Mouse (Mus musculus) myocyte (in vitro differentiated cells): ENCODE results near the gene Atp7b. TPM values are rescaled to one million over a fixed set of nuclear protein-coding genes. Genes with fewer than 3 reads are reported as not detected.
A peak's percentile ranks its signal among the peaks of the same experiment; 100 is the strongest.

Experiments
- H3K27me3 ChIP-seq: one replicate; pipeline ENCODE4 v1.6.1; 2011; ENCODE audit not compliant: control insufficient read depth, insufficient read depth, insufficient read length
- H3K36me3 ChIP-seq: one replicate; pipeline ENCODE4 v1.6.1; 2011; ENCODE audit not compliant: control insufficient read depth, insufficient read depth
- H3K4me2 ChIP-seq: one replicate; pipeline ENCODE4 v1.6.1; 2011; ENCODE audit warnings: low read depth, control low read depth
- H3K4me3 ChIP-seq: one replicate; pipeline ENCODE4 v1.5.1; 2011; ENCODE audit warnings: mild to moderate bottlenecking, control low read depth, moderate library complexity
- H3K79me2 ChIP-seq: one replicate; pipeline ENCODE4 v1.6.1; 2011; ENCODE audit not compliant: control insufficient read depth, insufficient read depth
- H3ac ChIP-seq: one replicate; pipeline ENCODE4 v1.6.1; 2011; ENCODE audit not compliant: control insufficient read depth, insufficient read length
- CEBPB ChIP-seq: IDR thresholded peaks from 2 replicates; pipeline ENCODE4 v1.6.1; 2011; ENCODE audit warnings: mild to moderate bottlenecking, moderate library complexity; ENCODE audit not compliant: poor library complexity, insufficient read depth, severe bottlenecking
- E2F4 ChIP-seq: IDR thresholded peaks from one replicate; pipeline ENCODE4 v1.6.1; 2011; ENCODE audit warnings: mild to moderate bottlenecking, control low read depth, moderate library complexity; ENCODE audit not compliant: insufficient read depth
- MAX ChIP-seq: IDR thresholded peaks from one replicate; pipeline ENCODE4 v1.6.1; 2011; ENCODE audit warnings: low read depth, mild to moderate bottlenecking, control low read depth
- MYOD1 ChIP-seq, 3 experiments: IDR thresholded peaks; one replicate each; pipeline ENCODE4 v1.6.1; 2011; ENCODE audit warnings: control low read depth in 2 of 3, low read depth in 2 of 3, mild to moderate bottlenecking in 2 of 3, moderate library complexity in 1 of 3; ENCODE audit not compliant: insufficient read length in 2 of 3, control insufficient read depth in 1 of 3
- MYOG ChIP-seq, 3 experiments: IDR thresholded peaks; one replicate each; pipeline ENCODE4 v1.6.1; 2011; ENCODE audit warnings: control low read depth in 2 of 3, low read depth in 2 of 3, mild to moderate bottlenecking in 2 of 3; ENCODE audit not compliant: insufficient read length in 2 of 3, control insufficient read depth in 1 of 3, insufficient read depth in 1 of 3
- POLR2A ChIP-seq: IDR thresholded peaks from one replicate; pipeline ENCODE4 v1.6.1; 2011; ENCODE audit warnings: low read depth, mild to moderate bottlenecking, control low read depth, moderate library complexity; ENCODE audit not compliant: insufficient read length
- POLR2AphosphoS2 ChIP-seq: IDR thresholded peaks from one replicate; pipeline ENCODE4 v1.6.1; 2011; ENCODE audit warnings: low read depth, control low read depth; ENCODE audit not compliant: insufficient read length
- REST ChIP-seq: IDR thresholded peaks from one replicate; pipeline ENCODE4 v1.6.1; 2011; ENCODE audit warnings: mild to moderate bottlenecking, control low read depth, moderate library complexity; ENCODE audit not compliant: insufficient read depth, insufficient read length
- SRF ChIP-seq: IDR thresholded peaks from one replicate; pipeline ENCODE4 v1.6.1; 2011; ENCODE audit warnings: low read depth; ENCODE audit not compliant: control insufficient read depth, insufficient read length
- TCF12 ChIP-seq: IDR thresholded peaks from one replicate; pipeline ENCODE4 v1.6.1; 2011; ENCODE audit warnings: mild to moderate bottlenecking, control low read depth; ENCODE audit not compliant: poor library complexity, insufficient read depth, severe bottlenecking
- TCF3 ChIP-seq: IDR thresholded peaks from one replicate; pipeline ENCODE4 v1.6.1; 2011; ENCODE audit warnings: low read depth, control low read depth; ENCODE audit not compliant: insufficient read length
- USF1 ChIP-seq: IDR thresholded peaks from one replicate; pipeline ENCODE4 v1.6.1; 2011; ENCODE audit warnings: low read depth, mild to moderate bottlenecking, control low read depth, moderate library complexity
- polyA plus RNA-seq: library from polyadenylated mRNA; unstranded; fragments of >200 nt; fragmentation: generic; extraction: Trizol; gene quantifications from one replicate; pipeline ENCODE4 v1.2.1, GENCODE M21; 2012; ENCODE audit warnings: missing spikeins

Gene Atp7b
- polyA plus RNA-seq = 0.05 TPM

- peak within 1 kb of the TSS; percentile 81 for H3K4me2 ChIP-seq
- peaks cover 22% of the 10 kb centered on the region for H3K79me2 ChIP-seq
- TF ChIP-seq MYOG (IDR thresholded peaks at IDR 0.05; ENCODE audit: control insufficient read depth in 1 of 3, insufficient read depth in 1 of 3, insufficient read length in 2 of 3, low read depth in 2 of 3) (no peak), SRF (no peak), POLR2AphosphoS2 (no peak), TCF3 (no peak), TCF12 (no peak), CEBPB (no peak)
- H3K36me3 ChIP-seq = peaks cover 14% of the 10 kb centered on the region
- peak within 1 kb of the TSS; percentile 68 for H3ac ChIP-seq
- peaks cover 20% of the 10 kb centered on the region for H3K27me3 ChIP-seq
- H3K4me3 ChIP-seq = peak within 1 kb of the TSS; percentile 59
Measured at GRCm38 (mm10) chr8:22059821-22060445, at the start of gene Atp7b. Gene Atp7b (minus strand): TSS chr8:22060305.

- H3K27me3 ChIP-seq = peaks cover 5% of the 10 kb centered on the region
- no peak overlapping the region for H3K4me3 ChIP-seq
- TF ChIP-seq MYOG (IDR thresholded peaks at IDR 0.05; ENCODE audit: control insufficient read depth in 1 of 3, insufficient read depth in 1 of 3, insufficient read length in 2 of 3, low read depth in 2 of 3) (no peak), POLR2AphosphoS2 (no peak), MAX (no peak), CEBPB (no peak), MYOD1 (IDR thresholded peaks at IDR 0.05; ENCODE audit: control insufficient read depth in 1 of 3, insufficient read length in 2 of 3, low read depth in 2 of 3) (no peak), REST (no peak), TCF12 (no peak)
- H3ac ChIP-seq = no peak overlapping the region
- H3K4me2 ChIP-seq = no peak overlapping the region
- no peaks in the 10 kb centered on the region for H3K79me2 ChIP-seq
- H3K36me3 ChIP-seq = no peaks in the 10 kb centered on the region
Measured at GRCm38 (mm10) chr8:22107020-22107419, 46.9 kb upstream of the Atp7b start.

GRCm38 (mm10) chr8:22091568-22091967, 31.5 kb upstream of the Atp7b start:
- Histone ChIP-seq H3K36me3 (no peaks in the 10 kb centered on the region), H3ac (no peak overlapping the region), H3K4me2 (no peak overlapping the region), H3K27me3 (no peaks in the 10 kb centered on the region), H3K4me3 (no peak overlapping the region), H3K79me2 (no peaks in the 10 kb centered on the region)
- TF ChIP-seq MAX (no peak), TCF12 (no peak), E2F4 (no peak), USF1 (no peak), POLR2AphosphoS2 (no peak), MYOG (IDR thresholded peaks at IDR 0.05; ENCODE audit: control insufficient read depth in 1 of 3, insufficient read depth in 1 of 3, insufficient read length in 2 of 3, low read depth in 2 of 3) (no peak), SRF (no peak), CEBPB (no peak), REST (no peak), TCF3 (no peak), MYOD1 (IDR thresholded peaks at IDR 0.05; ENCODE audit: control insufficient read depth in 1 of 3, insufficient read length in 2 of 3, low read depth in 2 of 3) (no peak), POLR2A (no peak)

GRCm38 (mm10) chr8:22089226-22089625, 29.1 kb upstream of the Atp7b start:
- Histone ChIP-seq H3K4me3 (no peak overlapping the region), H3K27me3 (no peaks in the 10 kb centered on the region), H3K79me2 (no peaks in the 10 kb centered on the region), H3K36me3 (no peaks in the 10 kb centered on the region), H3K4me2 (no peak overlapping the region), H3ac (no peak overlapping the region)
- TF ChIP-seq REST (no peak), POLR2A (no peak), TCF3 (no peak), TCF12 (no peak), MYOG (IDR thresholded peaks at IDR 0.05; ENCODE audit: control insufficient read depth in 1 of 3, insufficient read depth in 1 of 3, insufficient read length in 2 of 3, low read depth in 2 of 3) (no peak), POLR2AphosphoS2 (no peak), MYOD1 (IDR thresholded peaks at IDR 0.05; ENCODE audit: control insufficient read depth in 1 of 3, insufficient read length in 2 of 3, low read depth in 2 of 3) (no peak), USF1 (no peak), MAX (no peak), CEBPB (no peak), SRF (no peak), E2F4 (no peak)

- Histone ChIP-seq H3K79me2 (no peaks in the 10 kb centered on the region), H3K36me3 (no peaks in the 10 kb centered on the region), H3ac (no peak overlapping the region), H3K27me3 (no peaks in the 10 kb centered on the region), H3K4me3 (no peak overlapping the region), H3K4me2 (no peak overlapping the region)
- TF ChIP-seq E2F4 (no peak), SRF (no peak)
Measured at GRCm38 (mm10) chr8:22079313-22080007, 19.4 kb upstream of the Atp7b start.
